In genomic region chr9:108252766-108253165, GRCm38 (mm10) we compare ENCODE assay signal across 19 mouse cellular contexts.
"Had no signal": no experiment of that assay in that cellular context is flagged by ENCODE, and none has a peak within 500 bp of the region (broad histone marks: within the 10 kb centered on the region; RNA-seq: fewer than 3 reads in every experiment).

No protein-coding gene starts in this region.

- H3K4me3 ChIP-seq: layer of hippocampus, adult 2 months; left cerebral cortex, adult 2 months; liver, embryonic 13.5 days; megakaryocyte, embryonic 14.5 days; midbrain, embryonic 10.5 days; midbrain, embryonic 13.5 days; myocyte; neural tube, embryonic 13.5 days had no signal

- H3K4me2 ChIP-seq: liver, embryonic 13.5 days; midbrain, embryonic 13.5 days; neural tube, embryonic 13.5 days had no signal

- H3K27ac ChIP-seq: kidney, postnatal 0 days; layer of hippocampus, adult 2 months; left cerebral cortex, adult 2 months; liver, embryonic 13.5 days; macrophage; midbrain, embryonic 10.5 days; midbrain, embryonic 13.5 days; neural tube, embryonic 13.5 days had no signal

- H3K27me3 ChIP-seq: liver, embryonic 13.5 days; megakaryocyte, embryonic 14.5 days; midbrain, embryonic 13.5 days; neural tube, embryonic 13.5 days had no signal

- H3K4me1 ChIP-seq: liver, embryonic 13.5 days; midbrain, embryonic 10.5 days; midbrain, embryonic 13.5 days; neural tube, embryonic 13.5 days had no signal

- ATAC-seq: intestine, postnatal 0 days; midbrain, embryonic 13.5 days; midbrain, embryonic 16.5 days had no signal

- H3K9me3 ChIP-seq: liver, embryonic 13.5 days; megakaryocyte, embryonic 14.5 days; midbrain, embryonic 10.5 days; midbrain, embryonic 13.5 days; neural tube, embryonic 13.5 days had no signal

- DNase-seq: kidney, adult 2 months; kidney, postnatal 25 days; layer of hippocampus, postnatal 36 days; liver, embryonic 13.5 days; retina, postnatal 1 day; right cerebral cortex, postnatal 25 days; spleen, adult 18-20 months; thymus, postnatal 25 days had no signal

- H3K9ac ChIP-seq: liver, embryonic 13.5 days; midbrain, embryonic 13.5 days; neural tube, embryonic 13.5 days had no signal
